Mouse (Mus musculus) MEL (cell line): ENCODE results near the gene Ppcdc.

Source experiments
- CTCF ChIP-seq, 3 experiments: IDR thresholded peaks in 2 of 3; conservative IDR thresholded peaks in 1 of 3; 2 replicates each; pipeline ENCODE4 v1.5.1; 2011 to 2012; ENCODE audit warnings: low read length in 3 of 3, low read depth in 2 of 3, mild to moderate bottlenecking in 2 of 3, improper control_type of control experiment in 1 of 3, inconsistent platforms in 1 of 3, mixed read lengths in 1 of 3, moderate library complexity in 1 of 3; ENCODE audit not compliant: control insufficient read depth in 1 of 3, insufficient read depth in 1 of 3, poor library complexity in 1 of 3, severe bottlenecking in 1 of 3
- EP300 ChIP-seq, 2 experiments: IDR thresholded peaks; 2 replicates each; pipeline ENCODE4 v1.6.1; 2011; ENCODE audit warnings: improper control_type of control experiment in 2 of 2, low read length in 2 of 2, low read depth in 1 of 2, mild to moderate bottlenecking in 1 of 2
- KAT2A ChIP-seq: conservative IDR thresholded peaks from 2 replicates; pipeline ENCODE4 v1.6.1; 2012; ENCODE audit warnings: low read depth, low read length, improper control_type of control experiment, inconsistent platforms
- MAZ ChIP-seq: IDR thresholded peaks from 2 replicates; pipeline ENCODE4 v1.6.1; 2012; ENCODE audit warnings: low read depth, mild to moderate bottlenecking, inconsistent platforms, low read length, improper control_type of control experiment
- POLR2A ChIP-seq, 2 experiments: IDR thresholded peaks; 2 replicates each; pipeline ENCODE4 v1.6.1; 2011 to 2012; ENCODE audit warnings: low read length in 2 of 2, mild to moderate bottlenecking in 2 of 2, control low read depth in 1 of 2, improper control_type of control experiment in 1 of 2, low read depth in 1 of 2, moderate library complexity in 1 of 2; ENCODE audit not compliant: control insufficient read depth in 1 of 2, insufficient read depth in 1 of 2, poor library complexity in 1 of 2

DNA sequence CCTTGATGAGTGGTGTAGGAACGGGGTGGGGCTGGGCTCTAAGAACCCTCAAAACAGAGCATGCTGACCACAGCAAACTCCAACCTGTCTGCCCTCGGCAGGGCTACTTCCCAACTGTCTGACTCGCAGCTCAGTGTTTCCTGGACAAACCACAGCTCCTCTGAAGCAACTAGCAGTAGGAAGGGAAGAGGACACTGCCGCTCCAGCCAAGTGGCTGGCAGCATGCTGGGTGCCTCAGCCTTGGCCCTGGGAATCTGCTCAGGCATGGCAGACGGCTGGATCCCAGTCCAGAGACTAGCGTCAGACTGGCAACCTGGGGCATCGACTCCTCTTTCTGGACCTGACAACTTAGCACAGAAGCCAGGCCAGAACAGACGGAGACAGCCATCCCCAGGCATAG lies 22.6 kb downstream of the Ppcdc start:
- no peak for TF ChIP-seq CTCF (IDR thresholded peaks at IDR 0.05 in 2 of 3, conservative IDR thresholded peaks at IDR 0.05 in 1 of 3; ENCODE audit: control insufficient read depth in 1 of 3, insufficient read depth in 1 of 3, low read depth in 2 of 3, low read length in 3 of 3, poor library complexity in 1 of 3, severe bottlenecking in 1 of 3)
- no peak for TF ChIP-seq POLR2A (IDR thresholded peaks at IDR 0.05; ENCODE audit: control insufficient read depth in 1 of 2, insufficient read depth in 1 of 2, low read depth in 1 of 2, low read length in 2 of 2, poor library complexity in 1 of 2)
- TF ChIP-seq EP300 (IDR thresholded peaks at IDR 0.05; ENCODE audit: low read depth in 1 of 2, low read length in 2 of 2): no peak
- no peak for TF ChIP-seq KAT2A
- TF ChIP-seq MAZ: no peak
